Mouse (Mus musculus) CD4-positive, CD25-positive, alpha-beta regulatory T cell (primary cell): ENCODE data around the gene Mrpl44. TPM values are rescaled to one million over a fixed set of nuclear protein-coding genes. Genes with fewer than 3 reads are reported as not detected.

Experiments
- polyA plus RNA-seq: library from polyadenylated mRNA; unstranded; fragments of 100-300 nt; shearing (Covaris generic); gene quantifications from one replicate; pipeline ENCODE4 v1.2.1, GENCODE M21; 2017

Gene Mrpl44
- polyA plus RNA-seq = 37.6 TPM

GRCm38 (mm10) chr1:79775927-79776458 lies at the start of gene Mrpl44, which contains the start of gene Wdfy1:
Gene Mrpl44 (plus strand): TSS chr1:79776018.
Gene Wdfy1 (minus strand): TSS chr1:79776143.

Other genes with a start within 250 kb of the Mrpl44 start
- gene Ap1s3, start 104.0 kb upstream of the Mrpl44 start, polyA plus RNA-seq = 1.7 TPM
- gene Wdfy1, start 125 bp downstream of the Mrpl44 start, polyA plus RNA-seq = 14.7 TPM
- 2.7 TPM for gene Serpine2, start 85.2 kb downstream of the Mrpl44 start, polyA plus RNA-seq